In genomic region chr15:6859781-6860180, GRCm38 (mm10) we compare ENCODE assay signal across 23 mouse cellular contexts.
"Had no signal": no experiment of that assay in that cellular context is flagged by ENCODE, and none has a peak within 500 bp of the region (broad histone marks: within the 10 kb centered on the region; RNA-seq: fewer than 3 reads in every experiment).

No protein-coding gene starts in this region.

- H3K9me3 ChIP-seq: heart, embryonic 13.5 days; heart, embryonic 15.5 days; hindbrain, embryonic 13.5 days; hindbrain, embryonic 15.5 days; limb, embryonic 13.5 days; limb, embryonic 15.5 days had no signal

- H3K36me3 ChIP-seq: heart, embryonic 13.5 days; heart, embryonic 15.5 days; hindbrain, embryonic 13.5 days; hindbrain, embryonic 15.5 days; limb, embryonic 13.5 days; limb, embryonic 15.5 days had no signal

- H3K9ac ChIP-seq: heart, embryonic 13.5 days; heart, embryonic 15.5 days; hindbrain, embryonic 13.5 days; hindbrain, embryonic 15.5 days; limb, embryonic 13.5 days; limb, embryonic 15.5 days had no signal

- DNase-seq: gastrocnemius, adult 2 months; gastrocnemius, postnatal 10 days; gastrocnemius, postnatal 25 days; heart, adult 18-20 months; heart, postnatal 14 days; heart, postnatal 36 days; kidney, adult 11 months; kidney, adult 2 months; kidney, adult 9 months; kidney, postnatal 10 days; kidney, postnatal 25 days; kidney, postnatal 4 days; left cerebral cortex, postnatal 4 days had no signal

- H3K4me2 ChIP-seq: heart, embryonic 11.5 days; heart, embryonic 13.5 days; heart, embryonic 15.5 days; hindbrain, embryonic 13.5 days; hindbrain, embryonic 15.5 days; limb, embryonic 13.5 days; limb, embryonic 15.5 days had no signal

- ATAC-seq: hindbrain, postnatal 0 days; intestine, embryonic 16.5 days had no signal

- H3K4me3 ChIP-seq: gastrocnemius, adult 2 months; heart, embryonic 13.5 days; heart, embryonic 15.5 days; hindbrain, embryonic 13.5 days; hindbrain, embryonic 15.5 days; layer of hippocampus, adult 2 months; limb, embryonic 13.5 days; limb, embryonic 15.5 days had no signal

- H3K27ac ChIP-seq: hindbrain, embryonic 13.5 days; hindbrain, embryonic 15.5 days; hindbrain, postnatal 0 days; layer of hippocampus, adult 2 months; limb, embryonic 13.5 days; limb, embryonic 15.5 days had no signal

- H3K27me3 ChIP-seq: heart, embryonic 13.5 days; heart, embryonic 15.5 days; hindbrain, embryonic 13.5 days; hindbrain, embryonic 15.5 days; limb, embryonic 13.5 days; limb, embryonic 15.5 days had no signal

- H3K4me1 ChIP-seq: hindbrain, embryonic 13.5 days; hindbrain, embryonic 15.5 days; limb, embryonic 13.5 days had no signal
